Mouse (Mus musculus) lung, adult 2 months (tissue): ENCODE measurements around the gene Nrf1.

Experiments used
- CTCF ChIP-seq: fragments of 200-500 bp; IDR thresholded peaks from 2 replicates; pipeline ENCODE4 v1.5.1; 2011; ENCODE audit warnings: mild to moderate bottlenecking, low read length, control low read depth; ENCODE audit not compliant: insufficient read depth
- POLR2A ChIP-seq: fragments of 200-500 bp; IDR thresholded peaks from 2 replicates; pipeline ENCODE4 v1.6.1; 2011; ENCODE audit warnings: low read depth, mild to moderate bottlenecking, control low read depth, low read length, borderline replicate concordance; ENCODE audit errors: extremely low read depth

DNA sequence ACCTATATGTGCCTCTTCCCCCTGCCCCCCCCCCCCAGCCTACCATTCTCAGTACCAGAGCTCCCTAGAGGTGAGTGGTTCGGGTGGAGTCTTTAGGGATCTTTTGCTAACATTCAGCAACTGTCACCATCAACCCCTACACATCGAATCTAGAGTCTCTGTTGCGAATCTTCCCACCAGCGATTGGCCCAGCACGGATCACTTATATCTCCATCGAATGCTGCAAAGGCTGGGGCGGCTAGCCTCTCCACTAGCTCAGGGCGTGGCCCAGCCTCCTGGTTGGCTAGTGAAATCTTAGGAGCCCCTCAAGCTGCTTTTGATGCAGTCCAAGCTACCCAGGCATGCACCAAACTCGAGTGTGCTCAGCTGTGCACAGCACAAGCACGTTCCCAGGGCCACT is 124.2 kb downstream of the Nrf1 start:
- no peak for TF ChIP-seq CTCF
- no peak for TF ChIP-seq POLR2A
